Mouse (Mus musculus) left cerebral cortex, adult 2 months (tissue): ENCODE measurements around the gene Cbln4. TPM values are rescaled to one million over a fixed set of nuclear protein-coding genes. Genes with fewer than 3 reads are reported as not detected.
A peak's percentile ranks its signal among the peaks of the same experiment; 100 is the strongest.

Source experiments
- DNase-seq, 2 experiments: peaks; one replicate each; pipeline ENCODE4 v3.0.0; 2021 to 2022; ENCODE audit warnings: low spot score in 2 of 2, mixed read lengths in 1 of 2; ENCODE audit errors: extremely low spot score in 1 of 2
- H3K27ac ChIP-seq: fragments of 200-600 bp; 2 replicates; pipeline ENCODE4 v1.8.1; 2022
- H3K4me3 ChIP-seq: fragments of 200-600 bp; 2 replicates; pipeline ENCODE4 v1.8.1; 2022
- CTCF ChIP-seq: fragments of 200-600 bp; IDR thresholded peaks from 2 replicates; pipeline ENCODE4 v1.8.1; 2022; ENCODE audit warnings: antibody characterized with exemption, mild to moderate bottlenecking, moderate library complexity
- intact Hi-C: fragments of 180-260 bp; cut with DNase I; formaldehyde crosslinking; loops from one replicate; pipeline ENCODE4 v1.15.1; 2025
- long read RNA-seq, 2 experiments: library from polyadenylated mRNA; stranded (forward); transcript quantifications; one replicate each; pipeline ENCODE4 v2.0.0; 2021; ENCODE audit warnings: borderline mapping rate in 2 of 2
- total RNA-seq, 2 experiments: library from RNA; stranded (reverse); gene quantifications; 2 replicates each; pipeline ENCODE4 v1.2.3; 2021

Cbln4 gene
- 10 to 100 TPM; 28.0 to 28.5 TPM for total RNA-seq
- long read RNA-seq, experiment 1, transcript Cbln4-201 (3 exons, 2,902 nt): major isoform, 57 of 58 reads
- long read RNA-seq, experiment 1, partial matches to known transcripts: 1 of 58 reads
- long read RNA-seq, experiment 1, other reads (novel, unspliced or antisense): 0 of 58 reads
- long read RNA-seq, experiment 2, transcript Cbln4-201 (3 exons, 2,902 nt): major isoform, 35 of 36 reads
- long read RNA-seq, experiment 2, partial matches to known transcripts: 1 of 36 reads
- long read RNA-seq, experiment 2, other reads (novel, unspliced or antisense): 0 of 36 reads

DNA sequence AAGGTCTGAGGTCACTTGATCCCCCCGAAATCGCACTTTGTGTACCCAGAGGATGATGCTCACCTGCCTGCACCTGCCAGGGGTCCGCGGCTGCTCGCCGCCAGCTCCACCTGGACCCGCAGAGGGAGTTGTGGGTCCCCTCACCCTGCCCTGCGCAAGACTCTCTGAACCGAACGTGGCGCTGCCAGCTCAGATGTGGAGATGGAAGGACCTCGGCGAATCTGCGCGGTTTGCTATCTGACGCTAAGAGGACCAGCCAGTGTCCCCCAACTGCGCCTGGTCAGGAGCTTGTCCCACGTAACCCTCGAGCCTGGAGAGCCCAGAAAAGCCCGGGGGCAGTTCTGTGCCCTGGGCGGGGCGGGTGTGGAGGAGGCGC lies at the start of gene Cbln4:
Cbln4 (minus strand) TSS at position 232 of the 376 bp plus-strand sequence.
- Histone ChIP-seq H3K27ac (peak within 1 kb of the TSS; percentile 40), H3K4me3 (peak within 1 kb of the TSS; percentile 52)
- intact Hi-C loops: loop anchor here (5.0 kb wide), 4 partner anchors 119 to 1131 kb away; no protein-coding TSS in a partner anchor
- peak; percentile 20 to 35 for DNase-seq
- no peak for TF ChIP-seq CTCF

- DNase-seq: no peak
- TF ChIP-seq CTCF: no peak
- Histone ChIP-seq H3K27ac (no peak overlapping the region), H3K4me3 (no peak overlapping the region)
- intact Hi-C loops: no loop called here
These were observed 35.3 kb upstream of the Cbln4 start for GRCm38 (mm10) chr2:172078596-172078995.

DNA sequence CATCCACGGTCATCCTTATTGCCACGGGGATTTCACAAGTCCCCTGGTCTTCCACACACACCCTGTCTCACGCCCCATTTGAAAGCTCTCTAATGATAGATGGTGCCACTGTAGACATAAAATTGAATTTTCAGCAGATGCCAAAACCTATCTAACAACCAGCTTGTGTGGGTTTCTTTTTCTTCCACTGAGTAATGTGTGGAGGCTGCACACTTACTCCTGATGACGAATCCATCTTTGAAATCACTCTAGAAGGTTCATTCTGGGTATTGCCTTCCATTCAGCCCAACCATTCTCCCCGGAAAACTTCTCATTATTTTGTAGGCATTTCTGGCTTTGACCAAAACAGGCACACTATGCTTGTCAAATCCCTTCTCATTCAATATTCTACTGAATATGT lies 33.0 kb upstream of the Cbln4 start:
- TF ChIP-seq CTCF: no peak
- intact Hi-C loops: no loop called here
- DNase-seq: no peak
- no peak overlapping the region for H3K27ac ChIP-seq
- H3K4me3 ChIP-seq: no peak overlapping the region

DNA sequence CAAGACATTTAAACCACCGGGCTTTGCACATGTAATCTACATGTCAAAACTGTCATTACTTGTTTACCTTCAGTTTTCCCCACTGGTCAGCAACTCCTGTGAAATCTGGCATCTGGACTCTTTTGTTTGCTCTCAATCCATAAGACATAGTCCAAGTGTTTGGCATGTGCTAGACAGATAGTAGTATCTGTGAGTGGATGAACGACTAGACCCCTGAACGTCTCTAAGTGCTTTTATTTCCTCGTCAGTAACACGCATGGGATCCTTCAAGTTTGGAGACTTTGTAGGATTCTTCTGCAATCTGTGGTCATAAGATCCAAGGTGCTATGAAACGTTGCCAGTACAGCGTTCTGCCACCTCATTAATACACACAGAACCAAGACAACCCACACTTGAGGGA lies 19.6 kb upstream of the Cbln4 start:
- intact Hi-C loops: no loop called here
- TF ChIP-seq CTCF: no peak
- Histone ChIP-seq H3K4me3 (no peak overlapping the region), H3K27ac (no peak overlapping the region)
- no peak for DNase-seq

DNA sequence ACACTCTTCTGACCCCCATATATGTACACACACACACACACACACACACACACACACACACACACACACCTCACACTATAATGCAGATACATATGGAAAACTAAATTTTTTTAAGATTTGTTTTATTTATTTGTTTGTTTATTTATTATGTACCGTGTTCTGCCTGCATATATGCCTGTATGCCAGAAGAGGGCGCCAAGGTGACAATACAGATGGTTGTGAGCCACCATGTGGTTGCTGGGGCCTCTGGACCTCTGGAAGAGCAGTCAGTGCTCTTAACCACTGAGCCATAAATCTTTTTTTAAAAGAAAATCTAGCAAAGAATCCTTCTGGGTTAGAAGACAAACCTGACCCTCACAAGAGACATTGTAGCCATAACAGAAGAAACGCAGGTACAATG lies 16.5 kb upstream of the Cbln4 start:
- no peak overlapping the region for H3K27ac ChIP-seq
- TF ChIP-seq CTCF: no peak; the same call in none of the 2 replicates
- H3K4me3 ChIP-seq: no peak overlapping the region
- DNase-seq: no peak
- intact Hi-C loops: no loop called here

- intact Hi-C loops: no loop called here
- H3K4me3 ChIP-seq: no peak overlapping the region
- H3K27ac ChIP-seq: no peak overlapping the region
- no peak for DNase-seq
- no peak for TF ChIP-seq CTCF
These were observed 15.8 kb upstream of the Cbln4 start for GRCm38 (mm10) chr2:172058936-172059665.

DNA sequence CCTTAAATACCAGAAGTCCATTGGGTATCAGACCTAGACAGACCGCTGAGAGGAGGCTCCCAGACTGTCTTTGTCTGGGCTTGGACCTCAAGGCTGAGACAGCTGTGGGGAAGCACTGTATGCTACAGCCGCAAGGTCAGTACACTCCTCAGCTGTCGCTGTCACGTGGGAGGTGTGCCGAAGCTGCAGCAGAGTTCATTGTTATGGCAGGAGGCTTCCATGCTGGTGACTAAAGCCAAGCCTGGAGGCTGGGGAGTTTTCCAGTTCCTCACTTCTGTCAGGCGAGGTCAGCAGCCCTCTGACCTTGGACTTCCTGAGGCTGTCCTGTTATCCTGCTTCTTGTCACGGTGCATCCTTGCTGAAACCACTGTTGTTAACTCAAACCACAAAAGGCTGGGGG lies 2.7 kb upstream of the Cbln4 start:
- TF ChIP-seq CTCF: no peak
- intact Hi-C loops: no loop called here

GRCm38 (mm10) chr2:172042607-172043234 lies 545 bp downstream of the Cbln4 start:
- no peak for TF ChIP-seq CTCF
- Histone ChIP-seq H3K27ac (peak overlapping the region; percentile 40), H3K4me3 (peak overlapping the region; percentile 52)
- DNase-seq: peak; percentile 17 to 42
- intact Hi-C loops: loop anchor here (5.0 kb wide), 4 partner anchors 120 to 1130 kb away; no protein-coding TSS in a partner anchor

More for the DNA sequence above, 2.7 kb upstream of the Cbln4 start:
- Histone ChIP-seq H3K27ac (no peak overlapping the region), H3K4me3 (no peak overlapping the region)
- DNase-seq: no peak

DNA sequence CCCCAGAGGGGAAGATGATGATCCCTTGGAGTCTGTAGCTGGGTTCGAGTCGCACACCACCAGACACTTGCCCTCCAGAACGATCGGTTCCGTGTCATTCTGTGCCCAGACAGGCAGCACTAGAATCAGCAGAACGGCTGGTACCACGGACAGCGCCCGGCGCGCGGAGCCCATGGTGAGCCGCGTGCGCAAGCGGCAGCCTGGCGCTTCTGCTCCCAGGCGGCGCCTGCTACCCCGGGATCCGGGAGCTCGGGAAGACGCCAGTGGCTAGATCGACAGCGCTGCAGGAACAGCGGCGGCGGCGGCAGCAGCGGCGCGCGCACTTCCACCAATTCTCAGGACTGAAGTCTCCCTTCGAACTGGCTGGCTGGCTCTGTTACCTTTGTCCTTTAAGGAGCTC lies 1.1 kb downstream of the Cbln4 start:
- H3K27ac ChIP-seq: peak overlapping the region; percentile 40; the same call in 1 of the 2 replicates

DNA sequence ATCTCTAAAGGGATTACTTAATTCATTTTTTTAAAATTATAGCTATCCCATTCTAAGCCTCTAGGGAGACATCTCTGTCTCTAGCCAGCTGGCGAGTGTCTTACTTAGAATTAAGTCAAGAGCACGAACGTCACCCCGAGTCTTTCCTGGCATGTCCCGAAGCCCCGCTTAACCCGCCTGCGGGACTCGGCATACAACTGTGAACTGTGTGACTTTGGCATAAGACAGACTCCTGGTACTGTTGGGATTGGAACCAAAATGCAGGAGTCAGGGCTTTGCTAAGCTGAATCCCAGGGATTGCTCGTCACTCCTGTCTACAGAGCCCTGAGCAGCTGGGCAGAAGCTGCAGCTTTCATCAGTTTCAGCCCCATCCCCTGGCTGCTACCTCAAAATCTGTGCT lies 2.4 kb downstream of the Cbln4 start:
- Histone ChIP-seq H3K27ac (no peak overlapping the region), H3K4me3 (peak overlapping the region; percentile 52)
- peak in 1 of 2 experiments; percentile 25 for DNase-seq
- intact Hi-C loops: loop anchor here (1.0 to 5.0 kb wide), 5 partner anchors 98 to 1129 kb away; no protein-coding TSS in a partner anchor
- TF ChIP-seq CTCF: peak; percentile 32; the same call in 1 of the 2 replicates

More for the DNA sequence above, 1.1 kb downstream of the Cbln4 start:
- H3K4me3 ChIP-seq: peak overlapping the region; percentile 52
- peak; percentile 71 to 74 for DNase-seq
- TF ChIP-seq CTCF: no peak; the same call in 1 of the 2 replicates
- intact Hi-C loops: loop anchor here (5.0 kb wide), 4 partner anchors 120 to 1130 kb away; no protein-coding TSS in a partner anchor

GRCm38 (mm10) chr2:172039601-172040000 lies 3.7 kb downstream of the Cbln4 start:
- H3K27ac ChIP-seq: no peak overlapping the region
- no peak for DNase-seq
- H3K4me3 ChIP-seq: no peak overlapping the region
- intact Hi-C loops: no loop called here
- no peak for TF ChIP-seq CTCF

DNA sequence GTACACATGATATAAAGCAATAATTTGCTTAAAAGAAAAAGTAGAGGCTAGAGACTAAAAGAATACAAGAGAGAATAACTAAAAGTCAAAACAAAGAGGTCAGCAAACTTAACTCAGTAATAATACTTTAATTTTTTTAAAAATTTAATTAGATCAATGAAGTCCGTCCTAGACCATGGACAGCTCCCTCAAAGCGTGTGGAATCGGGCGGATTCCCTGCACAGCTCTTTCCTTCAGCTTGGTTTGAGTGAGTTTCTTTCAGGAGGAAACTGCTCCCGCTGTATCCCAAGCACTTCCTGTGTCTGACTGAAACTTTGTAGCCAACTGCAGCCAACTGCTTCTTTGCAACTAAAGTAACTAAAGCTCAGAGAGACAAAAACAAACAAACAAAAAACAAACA lies 9.0 kb downstream of the Cbln4 start:
- no peak for TF ChIP-seq CTCF
- Histone ChIP-seq H3K4me3 (no peak overlapping the region), H3K27ac (no peak overlapping the region)
- no peak for DNase-seq
- intact Hi-C loops: no loop called here
